Mouse (Mus musculus) megakaryocyte progenitor cell, adult 5-6 weeks (primary cell): Measurements from ENCODE around the gene Fads2. TPM values are rescaled to one million over a fixed set of nuclear protein-coding genes. Genes with fewer than 3 reads are reported as not detected.

Experiments
- ATAC-seq: replicated peaks from 2 replicates; pipeline ENCODE4 v1.8.0; 2016; ENCODE audit warnings: mild to moderate bottlenecking, moderate TSS enrichment, inconsistent platforms; ENCODE audit not compliant: poor library complexity
- total RNA-seq, 2 experiments: library from RNA; stranded (forward) in 1 of 2; stranded (reverse) in 1 of 2; fragments of 157-497, 149-512 nt in 1 of 2; fragments of 200-1000 nt in 1 of 2; gene quantifications; 2 replicates each; pipeline versions ENCODE4 v1.2.3 to v1.2.4; 2015 to 2017

Fads2 gene
- total RNA-seq, 2 experiments from 2014 or later = 6.3 to 10.4 TPM

DNA sequence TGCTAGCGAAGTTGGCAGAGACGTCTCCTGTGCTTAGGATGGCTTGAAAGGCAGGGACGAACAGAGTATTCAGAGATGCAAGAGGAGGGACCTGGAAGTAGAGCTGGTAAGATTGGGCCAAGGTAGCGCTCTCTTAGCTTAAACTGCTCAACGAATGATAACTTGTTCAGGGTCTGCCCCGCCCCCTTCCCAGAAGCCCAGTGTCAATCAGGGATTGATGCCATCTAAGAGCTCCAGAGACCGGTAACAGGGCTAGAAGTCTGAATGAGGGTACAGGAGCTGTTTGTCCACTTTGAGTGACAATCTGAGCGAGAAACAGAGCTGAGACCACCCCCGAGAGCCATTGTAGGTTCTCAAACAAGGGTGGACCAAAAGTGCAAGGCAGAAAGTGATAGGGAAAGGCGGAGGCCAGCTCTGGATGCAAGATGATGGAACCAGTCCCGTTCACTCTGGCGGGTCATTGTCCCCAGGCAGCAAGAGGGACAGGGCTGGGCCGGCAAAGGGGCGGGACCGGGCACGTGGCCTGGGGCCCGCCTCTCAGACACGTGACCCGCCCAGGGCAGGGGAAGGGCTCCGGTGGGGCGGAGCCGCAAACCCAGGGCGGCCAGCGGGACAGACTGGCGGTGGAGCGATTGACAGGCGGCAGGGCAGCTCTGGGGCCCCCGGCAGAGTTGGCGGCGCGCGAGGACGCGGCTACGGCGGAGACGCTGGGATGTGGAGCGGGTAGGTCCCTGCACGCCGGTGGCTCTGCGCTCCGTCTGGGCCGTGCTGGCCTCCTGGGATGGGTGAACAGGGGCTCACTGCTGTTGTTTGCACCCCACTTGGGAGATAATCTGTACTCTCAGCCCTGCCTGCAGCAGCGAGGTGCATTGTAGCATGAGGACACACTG, 83.7 kb downstream of the Fads2 start:
- peak; percentile 64 for ATAC-seq

DNA sequence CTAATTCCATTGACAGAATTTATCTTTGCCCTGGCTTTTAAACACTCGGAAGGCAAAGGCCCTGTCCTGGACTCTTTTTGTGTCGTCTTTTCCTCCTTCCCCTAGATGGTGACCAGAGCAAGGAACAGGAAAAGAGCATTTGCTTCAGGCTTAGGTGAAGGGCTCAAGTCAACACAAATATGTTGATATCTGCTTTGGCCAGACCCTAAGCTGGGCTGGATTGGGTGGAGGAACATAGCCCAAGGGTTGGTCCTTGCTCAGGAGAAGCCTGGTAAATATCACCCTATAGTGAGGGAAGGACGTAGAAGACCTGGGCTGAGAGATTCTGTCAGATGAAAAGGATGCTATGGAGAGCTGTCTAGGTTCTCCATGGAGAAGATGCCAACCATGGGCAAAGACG, 85.4 kb downstream of the Fads2 start:
- no peak for ATAC-seq

DNA sequence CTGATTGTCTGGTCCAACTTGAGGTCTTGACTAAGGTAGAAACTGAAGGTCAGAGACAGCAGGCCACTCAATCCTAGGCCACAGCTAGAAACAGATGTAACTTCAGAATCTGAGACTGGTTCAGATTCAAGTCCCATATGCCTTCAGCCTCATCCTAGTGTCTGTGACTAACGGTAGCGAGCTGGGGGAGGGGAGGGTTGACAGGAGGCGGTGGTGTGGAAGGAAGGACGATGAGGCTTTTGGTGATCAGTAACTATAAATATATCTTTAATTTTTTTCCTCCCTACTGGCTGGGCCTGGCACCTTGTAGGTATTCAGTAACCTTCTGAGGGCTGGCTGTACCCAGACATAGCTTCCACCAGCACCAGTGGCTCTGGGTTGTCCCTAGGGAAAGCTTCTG, 86.1 kb downstream of the Fads2 start:
- no peak for ATAC-seq

DNA sequence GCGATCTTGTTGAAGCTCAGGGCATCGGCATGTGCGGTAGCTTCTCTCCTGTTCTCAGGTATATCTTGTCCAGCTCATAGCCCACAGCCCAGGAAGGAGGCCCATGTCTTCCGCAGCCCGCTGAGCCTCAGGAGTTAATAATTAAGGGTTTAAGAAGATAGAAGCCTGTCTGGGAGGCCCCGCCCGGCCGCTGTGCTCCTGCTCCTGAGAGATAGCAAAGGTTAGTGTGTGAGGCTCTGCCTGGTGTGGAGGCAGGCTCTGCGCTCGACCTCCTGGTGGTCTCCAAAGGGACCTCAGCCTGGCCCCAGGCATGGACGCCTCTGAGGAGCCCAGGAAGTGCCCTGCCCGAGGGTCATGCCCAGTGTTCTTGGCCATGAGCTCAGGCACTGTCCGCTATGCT, 86.7 kb downstream of the Fads2 start:
- peak; percentile 78 for ATAC-seq

DNA sequence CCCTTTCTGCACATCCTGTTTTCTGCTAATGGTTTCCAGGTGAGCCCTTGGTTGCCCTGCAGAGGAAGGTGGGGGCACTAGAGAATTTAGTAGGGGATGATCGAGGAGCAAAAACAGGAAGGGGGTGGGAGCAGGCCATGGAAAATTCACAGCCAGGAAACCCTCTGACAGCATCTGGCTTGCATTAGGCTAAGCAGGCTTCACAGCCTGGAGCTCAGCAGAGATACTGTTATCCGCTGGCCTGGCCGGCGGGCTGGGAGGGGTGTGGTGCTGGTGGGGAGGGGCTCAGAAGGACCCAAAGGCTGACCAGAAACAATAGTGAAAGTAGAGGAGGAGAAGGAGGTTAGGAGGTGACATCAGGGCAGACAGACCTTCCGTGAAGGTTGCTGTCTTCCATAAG, 87.6 kb downstream of the Fads2 start:
- ATAC-seq = no peak

- ATAC-seq = no peak
These were observed 88.2 kb downstream of the Fads2 start for GRCm38 (mm10) chr19:10013348-10013747.

GRCm38 (mm10) chr19:10012827-10013278, 88.7 kb downstream of the Fads2 start:
- no peak for ATAC-seq

Other genes with a start within 250 kb of the Fads2 start
- gene Incenp, start 202.2 kb downstream of the Fads2 start, total RNA-seq (2015) = 179 and 188 TPM in 2 replicates
- 95.9 and 97.2 TPM in 2 replicates for gene Incenp, start 202.2 kb downstream of the Fads2 start, total RNA-seq (2017)
- 1,115 and 1,144 TPM in 2 replicates for gene Fth1, start 121.1 kb downstream of the Fads2 start, total RNA-seq (2015)
- 325 and 354 TPM in 2 replicates for gene Fth1, start 121.1 kb downstream of the Fads2 start, total RNA-seq (2017)
- 0.15 and 1.1 TPM in 2 replicates for gene Best1, start 100.1 kb downstream of the Fads2 start, total RNA-seq (2015)
- gene Best1, start 100.1 kb downstream of the Fads2 start, total RNA-seq (2017) = not detected in 2 replicates
- gene Rab3il1, start 100.1 kb downstream of the Fads2 start, total RNA-seq (2015) = 3.0 and 4.6 TPM in 2 replicates
- gene Rab3il1, start 100.1 kb downstream of the Fads2 start, total RNA-seq (2017) = 3.4 and 3.9 TPM in 2 replicates
- gene Fads3, start 60.2 kb downstream of the Fads2 start, total RNA-seq (2015) = 1.4 and 2.1 TPM in 2 replicates
- 2.1 and 2.8 TPM in 2 replicates for gene Fads3, start 60.2 kb downstream of the Fads2 start, total RNA-seq (2017)
- gene Fads1, start 81.1 kb upstream of the Fads2 start, total RNA-seq (2015) = 14.9 and 22.2 TPM in 2 replicates
- 9.4 and 10.0 TPM in 2 replicates for gene Fads1, start 81.1 kb upstream of the Fads2 start, total RNA-seq (2017)
- 308 and 313 TPM in 2 replicates for gene Tmem258, start 102.3 kb upstream of the Fads2 start, total RNA-seq (2015)
- 149 and 204 TPM in 2 replicates for gene Tmem258, start 102.3 kb upstream of the Fads2 start, total RNA-seq (2017)
- gene Fen1, start 102.4 kb upstream of the Fads2 start, total RNA-seq (2015) = 56.9 and 61.1 TPM in 2 replicates
- 125 and 135 TPM in 2 replicates for gene Fen1, start 102.4 kb upstream of the Fads2 start, total RNA-seq (2017)
- not detected in 2 replicates for gene Myrf, start 139.0 kb upstream of the Fads2 start, total RNA-seq (2015)
- gene Myrf, start 139.0 kb upstream of the Fads2 start, total RNA-seq (2017) = not detected in 2 replicates
- gene Dagla, start 203.1 kb upstream of the Fads2 start, total RNA-seq (2015) = 0.02 TPM in 1 of 2 replicates, not detected in the other
- gene Dagla, start 203.1 kb upstream of the Fads2 start, total RNA-seq (2017) = 0.17 and 1.4 TPM in 2 replicates